Mouse (Mus musculus) ES-E14 (cell line): ENCODE measurements around the gene Scn3b.

Source experiments
- CHD2 ChIP-seq: IDR thresholded peaks from 2 replicates; pipeline ENCODE4 v1.6.1; 2014; ENCODE audit warnings: mild to moderate bottlenecking, low read depth, low read length, inconsistent platforms
- HCFC1 ChIP-seq: IDR thresholded peaks from 2 replicates; pipeline ENCODE4 v1.6.1; 2012; ENCODE audit warnings: low read length, inconsistent platforms, borderline replicate concordance; ENCODE audit not compliant: insufficient read depth
- MAFK ChIP-seq: IDR thresholded peaks from 2 replicates; pipeline ENCODE4 v1.6.1; 2014; ENCODE audit warnings: mild to moderate bottlenecking, low read depth, low read length, inconsistent platforms; ENCODE audit not compliant: insufficient read depth
- ZNF384 ChIP-seq: IDR thresholded peaks from 2 replicates; pipeline ENCODE4 v1.6.1; 2012; ENCODE audit warnings: low read depth, low read length, inconsistent platforms

DNA sequence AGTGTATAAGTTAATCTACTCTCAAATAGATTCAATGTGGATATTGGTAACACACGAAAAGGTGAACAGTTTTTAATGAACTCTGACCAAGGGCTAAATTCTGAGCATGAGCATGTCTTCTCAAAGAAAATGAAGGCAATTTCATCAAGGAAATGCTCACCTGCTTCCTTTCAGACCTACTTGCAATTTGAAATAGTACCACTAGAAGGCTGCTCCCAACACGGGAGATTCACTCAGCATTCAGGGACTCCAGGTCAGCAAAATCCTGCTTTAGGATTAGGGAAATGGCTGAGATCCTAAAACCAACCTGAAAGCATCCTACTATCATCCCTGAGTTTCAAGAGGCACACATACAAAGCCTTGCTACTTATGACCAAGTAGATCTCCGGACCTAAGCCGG is 44.7 kb upstream of the Scn3b start:
- no peak for TF ChIP-seq CHD2
- TF ChIP-seq HCFC1: no peak
- no peak for TF ChIP-seq ZNF384
- 0 out of 2 replicates have a peak, but pooled peaks have one; percentile 27 for TF ChIP-seq MAFK
